Mouse (Mus musculus): ENCODE measurements around the gene Immt. TPM values are rescaled to one million over a fixed set of nuclear protein-coding genes. Genes with fewer than 3 reads are reported as not detected.
A peak's percentile ranks its signal among the peaks of the same experiment; 100 is the strongest.

The Immt gene
- polyA plus RNA-seq, 1 experiment from 2014 or later = 208 TPM

- H3K4me1 ChIP-seq (ENCODE audit: control insufficient read depth, insufficient read depth, low read length) = no peaks in the 10 kb centered on the region
- DNase-seq (ENCODE audit: low spot score) = peak; percentile 76
- no peak overlapping the region for H3K4me2 ChIP-seq (ENCODE audit: low read depth, severe bottlenecking)
- H3K36me3 ChIP-seq (ENCODE audit: control insufficient read depth, insufficient read depth, low read length) = no peaks in the 10 kb centered on the region
- no peak overlapping the region for H3K27ac ChIP-seq (replicated peaks; ENCODE audit: low read depth, low read length)
- no peak overlapping the region for H3K4me3 ChIP-seq (ENCODE audit: low read depth, low read length)
- H3K27me3 ChIP-seq (ENCODE audit: control insufficient read depth, insufficient read depth, low read length) = no peaks in the 10 kb centered on the region
- H3K9ac ChIP-seq (ENCODE audit: low read length) = no peak overlapping the region
- WGBS = 27% methylated on average over 12 of the region's 12 CpGs
- H3K9me3 ChIP-seq (ENCODE audit: control insufficient read depth, low read length) = no peaks in the 10 kb centered on the region
- ATAC-seq (ENCODE audit: insufficient number of reproducible peaks, low FRiP score, low TSS enrichment, low read depth) = peak; percentile 85
These were observed 26.9 kb upstream of the Immt start for GRCm38 (mm10) chr6:71804061-71804829.

GRCm38 (mm10) chr6:71806713-71807112 is 24.4 kb upstream of the Immt start:
- no peaks in the 10 kb centered on the region for H3K4me1 ChIP-seq (ENCODE audit: control insufficient read depth, insufficient read depth, low read length)
- no peak overlapping the region for H3K4me2 ChIP-seq (ENCODE audit: low read depth, severe bottlenecking)
- no peak overlapping the region for H3K27ac ChIP-seq (replicated peaks; ENCODE audit: low read depth, low read length)
- H3K4me3 ChIP-seq (ENCODE audit: low read depth, low read length) = no peak overlapping the region
- no peak for ATAC-seq (ENCODE audit: insufficient number of reproducible peaks, low FRiP score, low TSS enrichment, low read depth)
- 75% methylated on average over 1 of the region's 1 CpGs for WGBS
- H3K36me3 ChIP-seq (ENCODE audit: control insufficient read depth, insufficient read depth, low read length) = no peaks in the 10 kb centered on the region; the same call in 1 of the 2 replicates
- no peak overlapping the region for H3K9ac ChIP-seq (ENCODE audit: low read length)
- H3K9me3 ChIP-seq (ENCODE audit: control insufficient read depth, low read length) = no peaks in the 10 kb centered on the region
- no peak for DNase-seq (ENCODE audit: low spot score)
- no peaks in the 10 kb centered on the region for H3K27me3 ChIP-seq (ENCODE audit: control insufficient read depth, insufficient read depth, low read length)

GRCm38 (mm10) chr6:71809890-71810289 is 21.2 kb upstream of the Immt start:
- H3K27ac ChIP-seq (replicated peaks; ENCODE audit: low read depth, low read length) = no peak overlapping the region
- DNase-seq (ENCODE audit: low spot score) = no peak
- H3K36me3 ChIP-seq (ENCODE audit: control insufficient read depth, insufficient read depth, low read length) = no peaks in the 10 kb centered on the region; the same call in 1 of the 2 replicates
- H3K9ac ChIP-seq (ENCODE audit: low read length) = no peak overlapping the region
- no peaks in the 10 kb centered on the region for H3K9me3 ChIP-seq (ENCODE audit: control insufficient read depth, low read length)
- H3K4me1 ChIP-seq (ENCODE audit: control insufficient read depth, insufficient read depth, low read length) = no peaks in the 10 kb centered on the region
- no peak for ATAC-seq (ENCODE audit: insufficient number of reproducible peaks, low FRiP score, low TSS enrichment, low read depth)
- no peaks in the 10 kb centered on the region for H3K27me3 ChIP-seq (ENCODE audit: control insufficient read depth, insufficient read depth, low read length)
- no peak overlapping the region for H3K4me2 ChIP-seq (ENCODE audit: low read depth, severe bottlenecking)
- no peak overlapping the region for H3K4me3 ChIP-seq (ENCODE audit: low read depth, low read length)
- 93% methylated on average over 9 of the region's 9 CpGs for WGBS

GRCm38 (mm10) chr6:71812820-71813219 is 18.3 kb upstream of the Immt start:
- Histone ChIP-seq H3K4me1 (ENCODE audit: control insufficient read depth, insufficient read depth, low read length) (no peaks in the 10 kb centered on the region), H3K4me3 (ENCODE audit: low read depth, low read length) (no peak overlapping the region), H3K9ac (ENCODE audit: low read length) (no peak overlapping the region), H3K36me3 (ENCODE audit: control insufficient read depth, insufficient read depth, low read length) (peaks cover 9% of the 10 kb centered on the region), H3K9me3 (ENCODE audit: control insufficient read depth, low read length) (no peaks in the 10 kb centered on the region), H3K27ac (replicated peaks; ENCODE audit: low read depth, low read length) (no peak overlapping the region), H3K4me2 (ENCODE audit: low read depth, severe bottlenecking) (no peak overlapping the region), H3K27me3 (ENCODE audit: control insufficient read depth, insufficient read depth, low read length) (no peaks in the 10 kb centered on the region)
- no peak for DNase-seq (ENCODE audit: low spot score)
- ATAC-seq (ENCODE audit: insufficient number of reproducible peaks, low FRiP score, low TSS enrichment, low read depth) = no peak
- 88% methylated on average over 2 of the region's 2 CpGs for WGBS

GRCm38 (mm10) chr6:71819764-71820292 is 11.3 kb upstream of the Immt start:
- 93% methylated on average over 5 of the region's 5 CpGs for WGBS
- Histone ChIP-seq H3K36me3 (ENCODE audit: control insufficient read depth, insufficient read depth, low read length) (peaks cover 10% of the 10 kb centered on the region), H3K4me3 (ENCODE audit: low read depth, low read length) (no peak overlapping the region), H3K9ac (ENCODE audit: low read length) (no peak overlapping the region), H3K4me1 (ENCODE audit: control insufficient read depth, insufficient read depth, low read length) (no peaks in the 10 kb centered on the region), H3K27ac (replicated peaks; ENCODE audit: low read depth, low read length) (no peak overlapping the region), H3K27me3 (ENCODE audit: control insufficient read depth, insufficient read depth, low read length) (no peaks in the 10 kb centered on the region), H3K4me2 (ENCODE audit: low read depth, severe bottlenecking) (no peak overlapping the region), H3K9me3 (ENCODE audit: control insufficient read depth, low read length) (no peaks in the 10 kb centered on the region)
- ATAC-seq (ENCODE audit: insufficient number of reproducible peaks, low FRiP score, low TSS enrichment, low read depth) = no peak
- no peak for DNase-seq (ENCODE audit: low spot score)

GRCm38 (mm10) chr6:71823085-71823484 is 8.0 kb upstream of the Immt start:
- H3K27ac ChIP-seq (replicated peaks; ENCODE audit: low read depth, low read length) = no peak overlapping the region
- ATAC-seq (ENCODE audit: insufficient number of reproducible peaks, low FRiP score, low TSS enrichment, low read depth) (peak; percentile 44; the same call in 1 of the 2 replicates), DNase-seq (ENCODE audit: low spot score) (peak; percentile 26)
- H3K9ac ChIP-seq (ENCODE audit: low read length) = peak overlapping the region; percentile 60
- no peaks in the 10 kb centered on the region for H3K27me3 ChIP-seq (ENCODE audit: control insufficient read depth, insufficient read depth, low read length)
- H3K4me1 ChIP-seq (ENCODE audit: control insufficient read depth, insufficient read depth, low read length) = no peaks in the 10 kb centered on the region
- H3K4me3 ChIP-seq (ENCODE audit: low read depth, low read length) = peak overlapping the region; percentile 53
- H3K36me3 ChIP-seq (ENCODE audit: control insufficient read depth, insufficient read depth, low read length) = no peaks in the 10 kb centered on the region; the same call in 1 of the 2 replicates
- H3K4me2 ChIP-seq (ENCODE audit: low read depth, severe bottlenecking) = peak overlapping the region; percentile 57
- no peaks in the 10 kb centered on the region for H3K9me3 ChIP-seq (ENCODE audit: control insufficient read depth, low read length)
- 1% methylated on average over 7 of the region's 7 CpGs for WGBS

- DNase-seq (ENCODE audit: low spot score) (peak; percentile 92), ATAC-seq (ENCODE audit: insufficient number of reproducible peaks, low FRiP score, low TSS enrichment, low read depth) (peak; percentile 89)
- Histone ChIP-seq H3K4me2 (ENCODE audit: low read depth, severe bottlenecking) (peak overlapping the region; percentile 57), H3K9me3 (ENCODE audit: control insufficient read depth, low read length) (no peaks in the 10 kb centered on the region), H3K36me3 (ENCODE audit: control insufficient read depth, insufficient read depth, low read length) (no peaks in the 10 kb centered on the region), H3K9ac (ENCODE audit: low read length) (peak overlapping the region; percentile 60), H3K27ac (replicated peaks; ENCODE audit: low read depth, low read length) (no peak overlapping the region), H3K27me3 (ENCODE audit: control insufficient read depth, insufficient read depth, low read length) (no peaks in the 10 kb centered on the region), H3K4me1 (ENCODE audit: control insufficient read depth, insufficient read depth, low read length) (no peaks in the 10 kb centered on the region), H3K4me3 (ENCODE audit: low read depth, low read length) (peak overlapping the region; percentile 53)
- WGBS = under 1% methylated on average over 19 of the region's 19 CpGs
These were observed 7.6 kb upstream of the Immt start for GRCm38 (mm10) chr6:71823488-71823887.

- ATAC-seq (ENCODE audit: insufficient number of reproducible peaks, low FRiP score, low TSS enrichment, low read depth) (no peak), DNase-seq (ENCODE audit: low spot score) (peak; percentile 25)
- H3K4me3 ChIP-seq (ENCODE audit: low read depth, low read length) = peak overlapping the region; percentile 53; the same call in 1 of the 2 replicates
- H3K27ac ChIP-seq (replicated peaks; ENCODE audit: low read depth, low read length) = no peak overlapping the region
- H3K9ac ChIP-seq (ENCODE audit: low read length) = no peak overlapping the region
- H3K4me2 ChIP-seq (ENCODE audit: low read depth, severe bottlenecking) = peak overlapping the region; percentile 15; the same call in 1 of the 2 replicates
- no peaks in the 10 kb centered on the region for H3K36me3 ChIP-seq (ENCODE audit: control insufficient read depth, insufficient read depth, low read length)
- H3K27me3 ChIP-seq (ENCODE audit: control insufficient read depth, insufficient read depth, low read length) = no peaks in the 10 kb centered on the region
- no peaks in the 10 kb centered on the region for H3K9me3 ChIP-seq (ENCODE audit: control insufficient read depth, low read length)
- WGBS = 38% methylated on average over 3 of the region's 3 CpGs
- H3K4me1 ChIP-seq (ENCODE audit: control insufficient read depth, insufficient read depth, low read length) = no peaks in the 10 kb centered on the region
These were observed 7.2 kb upstream of the Immt start for GRCm38 (mm10) chr6:71823961-71824360.

Measured in limb, embryonic 11.5 days (tissue).